In genomic region chr3:144107664-144108063, GRCm38 (mm10) we compare ENCODE assay signal across 7 mouse cellular contexts.
A peak's percentile ranks its signal among the peaks of the same experiment; 100 is the strongest.
DNase-seq lines count a peak whose midpoint lies in the region; ATAC-seq lines count a peak whose summit lies in the region.

No protein-coding gene starts in this region.

- 32% methylated on average over 7 of the region's 7 CpGs for WGBS in hindbrain, embryonic 15.5 days
- 34% methylated on average over 7 of the region's 7 CpGs for WGBS in midbrain, embryonic 15.5 days

- no peaks in the 10 kb centered on the region for H3K9me3 ChIP-seq in hindbrain, embryonic 15.5 days
- no peaks in the 10 kb centered on the region for H3K9me3 ChIP-seq in midbrain, embryonic 15.5 days

- H3K4me3 ChIP-seq in hindbrain, embryonic 15.5 days, result no peak overlapping the region
- H3K4me3 ChIP-seq in midbrain, embryonic 15.5 days, result no peak overlapping the region

- no peaks in the 10 kb centered on the region for H3K36me3 ChIP-seq in hindbrain, embryonic 15.5 days
- H3K36me3 ChIP-seq in midbrain, embryonic 15.5 days (replicated peaks), result no peaks in the 10 kb centered on the region

- H3K4me1 ChIP-seq in hindbrain, embryonic 15.5 days (replicated peaks), result peaks cover 12% of the 10 kb centered on the region
- peaks cover 9% of the 10 kb centered on the region for H3K4me1 ChIP-seq in midbrain, embryonic 15.5 days

- no peak overlapping the region for H3K9ac ChIP-seq in hindbrain, embryonic 15.5 days
- H3K9ac ChIP-seq in midbrain, embryonic 15.5 days, result no peak overlapping the region

- ATAC-seq in hindbrain, embryonic 15.5 days (ENCODE audit: low FRiP score, low read depth), result peak; percentile 77
- ATAC-seq in midbrain, embryonic 15.5 days (replicated peaks), result peak; percentile 82

- no peak overlapping the region for H3K27ac ChIP-seq in hindbrain, embryonic 15.5 days (replicated peaks)
- no peak overlapping the region for H3K27ac ChIP-seq in midbrain, embryonic 15.5 days

- no peak overlapping the region for H3K4me2 ChIP-seq in hindbrain, embryonic 15.5 days
- H3K4me2 ChIP-seq in midbrain, embryonic 15.5 days, result no peak overlapping the region

- no peaks in the 10 kb centered on the region for H3K27me3 ChIP-seq in hindbrain, embryonic 15.5 days
- no peaks in the 10 kb centered on the region for H3K27me3 ChIP-seq in midbrain, embryonic 15.5 days (replicated peaks)

- peak; percentile 90 for DNase-seq in brain, adult 2 months (ENCODE audit: low read depth, low spot score)
- DNase-seq in cerebellum, postnatal 14 days, result peak; percentile 83 to 90
- DNase-seq in urinary bladder, postnatal 4 days (ENCODE audit: low spot score in 2 of 2), result no peak
- no peak for DNase-seq in B cell, adult 2 months
- no peak for DNase-seq in embryo, embryonic 9.5 days (ENCODE audit: extremely low spot score)

Comparison
In these comparisons a context has a peak if more than half of its experiments do, and no peak if none do; other contexts are left out.
1. DNase-seq: peak in brain, adult 2 months (single experiment) and cerebellum, postnatal 14 days (2 of 2); none in urinary bladder, postnatal 4 days (0 of 2), B cell, adult 2 months (0 of 2) and embryo, embryonic 9.5 days (single experiment).